Mouse (Mus musculus) cerebellum, adult 2 months (tissue): ENCODE data around the gene Hsd17b6.

Experiments used
- CTCF ChIP-seq: fragments of 200-500 bp; IDR thresholded peaks from 2 replicates; pipeline ENCODE4 v1.5.1; 2011; ENCODE audit warnings: low read depth, mild to moderate bottlenecking, control low read depth, low read length, moderate library complexity, borderline replicate concordance; ENCODE audit not compliant: insufficient read depth
- POLR2A ChIP-seq: fragments of 200-500 bp; IDR thresholded peaks from 2 replicates; pipeline ENCODE4 v1.6.1; 2011; ENCODE audit warnings: low read length, control low read depth, borderline replicate concordance; ENCODE audit not compliant: insufficient read depth

- TF ChIP-seq CTCF (no peak), POLR2A (no peak)
These were observed at the start of gene Hsd17b6 for GRCm38 (mm10) chr10:128007446-128007845.
